Mouse (Mus musculus): ENCODE results near the gene Rps11.
"Not testable (repeated sequence)": the region's sequence is repeated elsewhere in the genome, so short reads cannot be mapped to it uniquely, and the experiment has no call there.

Rps11 gene

GRCm38 (mm10) chr7:45110089-45110488 lies 14.2 kb downstream of the Rps11 start:
- not testable (repeated sequence) for DNase-seq (ENCODE audit: low read depth)

DNA sequence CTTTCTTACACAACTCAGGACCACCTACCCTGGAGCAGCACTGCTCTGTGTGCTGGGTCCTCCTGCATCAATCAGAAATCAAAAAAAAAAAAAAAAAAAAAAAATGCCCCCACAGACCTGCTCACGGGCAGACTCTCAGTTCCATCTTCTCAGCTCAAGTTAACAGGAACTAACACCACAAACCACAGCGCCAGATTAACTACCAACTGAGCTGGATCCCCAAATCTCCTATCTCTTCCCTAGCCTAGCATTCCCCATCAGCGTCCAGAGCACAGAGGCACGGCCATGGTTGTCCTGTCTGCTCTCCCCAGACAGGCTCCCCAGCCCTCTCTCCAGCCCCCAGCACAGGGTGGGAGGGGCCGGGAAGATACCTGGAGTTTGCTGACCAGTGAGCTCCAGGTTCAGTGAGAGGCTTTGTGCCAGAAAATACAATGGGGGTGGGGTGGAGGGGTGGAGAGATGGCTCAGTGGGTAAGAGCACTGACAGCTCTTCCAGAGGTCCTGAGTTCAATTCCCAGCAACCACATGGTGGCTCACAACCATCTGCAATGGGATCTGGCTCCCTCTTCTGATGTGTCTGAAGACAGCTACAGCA lies 17.1 kb downstream of the Rps11 start:
- DNase-seq (ENCODE audit: low read depth): no peak

DNA sequence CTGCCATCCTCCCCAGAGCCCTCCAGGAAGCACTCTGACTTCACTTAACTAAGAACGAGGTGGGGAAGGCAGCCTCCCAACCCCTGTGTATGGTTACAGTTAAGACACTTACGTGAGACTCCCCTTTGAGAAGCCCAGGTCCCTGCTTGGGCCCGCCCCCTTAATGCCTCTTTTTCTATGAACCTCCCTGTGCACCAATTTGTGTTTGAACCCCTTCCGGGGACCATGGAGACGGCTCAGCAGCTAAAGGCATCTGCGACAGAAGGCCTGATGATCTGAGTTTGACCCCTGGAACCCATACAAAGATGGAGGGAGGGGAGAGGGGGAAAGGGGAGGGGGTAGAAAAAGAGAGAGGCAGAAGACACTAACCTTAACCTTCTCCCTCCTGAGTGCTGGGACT lies 17.8 kb downstream of the Rps11 start:
- no peak for DNase-seq (ENCODE audit: low read depth)

GRCm38 (mm10) chr7:45105491-45105890 lies 18.7 kb downstream of the Rps11 start:
- DNase-seq (ENCODE audit: low read depth): no peak

- DNase-seq (ENCODE audit: low read depth): no peak
Measured at GRCm38 (mm10) chr7:45104941-45105340, 19.3 kb downstream of the Rps11 start.

GRCm38 (mm10) chr7:45103652-45104180 lies 20.5 kb downstream of the Rps11 start, which contains the start of gene Fcgrt:
Fcgrt (minus strand) TSS chr7:45103851.
- peak; percentile 75 for DNase-seq (ENCODE audit: low read depth)

DNA sequence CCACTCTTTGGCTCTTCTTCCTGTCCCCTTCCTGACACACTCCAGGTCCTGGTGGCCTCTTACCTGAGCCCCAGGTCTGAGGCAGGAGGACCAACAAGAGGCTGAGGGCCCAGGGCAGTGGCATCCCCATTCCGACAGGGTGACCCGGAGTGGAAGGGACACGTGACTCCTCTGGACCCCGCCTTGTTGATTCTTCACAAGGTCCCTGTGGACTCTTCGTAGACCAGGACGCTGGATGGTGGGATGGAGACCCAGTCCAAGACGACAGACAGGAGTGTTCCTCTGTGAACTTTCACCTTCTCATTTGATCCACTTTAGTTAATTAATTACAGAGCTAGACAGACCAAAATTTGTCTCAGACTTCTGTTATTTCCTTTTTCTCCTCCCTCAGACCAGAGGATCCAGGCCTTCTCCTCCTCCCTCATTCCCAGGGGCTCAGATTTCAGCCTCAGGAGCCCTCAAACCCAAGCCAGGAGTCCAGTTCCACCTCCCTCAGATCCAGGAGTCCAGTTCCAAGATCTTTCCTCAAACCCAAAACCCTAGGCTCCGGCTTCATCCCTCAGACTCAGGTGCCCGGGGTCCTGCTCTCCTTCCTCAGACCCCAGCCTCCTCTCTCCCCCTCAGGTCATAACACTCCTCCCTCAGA lies 21.2 kb downstream of the Rps11 start:
- DNase-seq (ENCODE audit: low read depth): no peak

- DNase-seq (ENCODE audit: low read depth): no peak
Measured at GRCm38 (mm10) chr7:45102441-45102840, 21.8 kb downstream of the Rps11 start.

- DNase-seq (ENCODE audit: low read depth): no peak
Measured at GRCm38 (mm10) chr7:45100046-45100445, 24.2 kb downstream of the Rps11 start.

- peak; percentile 70 for DNase-seq (ENCODE audit: low read depth)
Measured at GRCm38 (mm10) chr7:45098541-45099240, 25.5 kb downstream of the Rps11 start.

GRCm38 (mm10) chr7:45097479-45097878 lies 26.8 kb downstream of the Rps11 start:
- no peak for DNase-seq (ENCODE audit: low read depth)

- DNase-seq (ENCODE audit: low read depth): not testable (repeated sequence)
Measured at GRCm38 (mm10) chr7:45095965-45096364, 28.3 kb downstream of the Rps11 start.

DNA sequence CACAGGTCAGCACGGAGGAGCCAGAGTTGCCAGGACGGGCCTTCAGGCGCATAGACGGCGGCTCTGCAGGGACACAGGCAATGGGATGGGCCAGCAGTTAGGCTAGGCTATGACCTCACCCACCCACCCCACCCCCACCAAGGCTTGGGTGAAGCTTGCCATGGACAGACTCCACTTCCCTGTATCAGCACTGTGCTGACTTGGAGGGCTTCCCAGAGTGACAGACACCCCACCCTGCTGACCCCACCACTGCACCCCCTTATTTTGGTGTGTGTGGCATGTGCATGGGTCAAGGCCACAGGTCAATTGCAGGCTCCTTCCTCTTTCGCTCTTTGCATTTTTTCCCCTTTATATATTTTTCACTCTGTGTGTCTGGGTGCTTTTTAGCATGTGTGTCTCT lies 28.9 kb downstream of the Rps11 start:
- no peak for DNase-seq (ENCODE audit: low read depth)

DNA sequence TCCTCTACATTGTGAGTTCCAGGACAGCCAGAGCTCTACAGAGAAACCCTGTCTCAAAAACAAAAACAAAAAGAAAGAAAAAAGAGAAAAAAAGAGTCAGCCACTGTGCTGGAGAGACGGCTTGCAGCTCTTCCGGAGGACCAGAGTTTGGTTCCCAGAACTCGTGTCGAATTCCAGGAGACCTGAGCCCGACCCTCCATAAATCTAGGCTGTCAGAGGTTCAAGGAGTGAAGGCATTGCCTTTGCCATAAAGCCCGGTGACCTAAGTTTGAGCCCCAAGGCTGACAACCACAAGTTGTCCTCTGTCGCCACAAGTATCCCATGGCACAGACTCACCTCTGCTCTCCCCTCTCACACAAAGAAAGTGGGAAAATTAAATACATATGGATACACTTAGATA lies 30.1 kb downstream of the Rps11 start:
- no peak for DNase-seq (ENCODE audit: low read depth)

- DNase-seq (ENCODE audit: low read depth): no peak
Measured at GRCm38 (mm10) chr7:45093516-45093905, 30.7 kb downstream of the Rps11 start.

DNA sequence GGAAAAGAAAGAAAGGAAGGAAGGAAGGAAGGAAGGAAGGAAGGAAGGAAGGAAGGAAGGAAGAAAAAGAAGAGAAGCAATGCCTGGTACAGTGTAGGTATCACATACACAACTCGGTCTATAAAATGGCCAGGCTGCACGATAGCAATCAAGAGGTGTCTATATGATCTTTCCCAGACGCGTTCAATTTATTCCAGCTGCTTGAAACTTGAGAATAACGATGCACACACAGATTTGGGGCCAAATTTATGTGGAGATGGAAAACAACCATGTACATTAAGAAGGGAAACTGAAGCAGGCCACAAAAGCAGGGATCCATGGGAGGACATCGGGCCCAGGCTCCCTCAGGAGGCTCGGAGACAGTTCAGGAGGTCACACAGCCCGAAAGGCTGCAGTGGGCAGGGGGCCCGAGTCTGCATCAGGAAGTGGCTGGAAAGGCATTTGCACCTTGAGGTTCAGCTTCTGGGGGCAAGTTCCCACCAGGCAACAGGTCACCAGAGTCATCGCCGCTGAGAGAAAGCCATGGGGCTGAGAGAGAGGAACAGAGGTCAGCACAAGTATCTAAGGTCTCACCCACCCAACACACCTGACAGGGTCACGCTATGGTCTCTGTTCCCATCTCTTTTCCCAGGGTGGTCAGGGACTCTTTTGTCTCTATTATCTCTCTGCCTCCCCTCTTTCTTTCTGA lies 31.3 kb downstream of the Rps11 start:
- DNase-seq (ENCODE audit: low read depth): no peak

DNA sequence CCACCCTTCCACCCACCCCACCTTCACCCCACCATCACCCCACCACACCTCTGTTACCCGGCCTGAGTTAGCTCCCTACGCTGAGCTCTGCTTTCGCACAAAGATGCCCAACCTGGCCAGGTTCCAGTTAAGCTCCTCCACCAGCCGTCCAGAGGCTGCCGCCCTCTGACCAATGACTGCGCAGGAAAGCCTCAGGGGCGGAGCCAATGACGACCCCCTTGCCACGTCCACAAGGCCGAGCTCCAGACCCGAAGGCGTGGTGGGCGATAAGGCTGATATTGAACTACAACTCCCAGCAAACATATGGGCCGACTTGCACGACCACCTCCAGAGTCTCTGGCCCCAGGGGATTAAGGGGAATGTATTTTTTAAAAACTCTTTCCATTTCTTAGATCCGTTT lies 32.2 kb downstream of the Rps11 start, which contains the start of gene Rcn3:
Rcn3 (minus strand) TSS at position 174 of the 400 bp plus-strand sequence.
- DNase-seq (ENCODE audit: low read depth): no peak

- DNase-seq (ENCODE audit: low read depth): no peak
Measured at GRCm38 (mm10) chr7:45091001-45091990, 32.9 kb downstream of the Rps11 start.

GRCm38 (mm10) chr7:45090251-45090977 lies 33.8 kb downstream of the Rps11 start:
- no peak for DNase-seq (ENCODE audit: low read depth)

DNA sequence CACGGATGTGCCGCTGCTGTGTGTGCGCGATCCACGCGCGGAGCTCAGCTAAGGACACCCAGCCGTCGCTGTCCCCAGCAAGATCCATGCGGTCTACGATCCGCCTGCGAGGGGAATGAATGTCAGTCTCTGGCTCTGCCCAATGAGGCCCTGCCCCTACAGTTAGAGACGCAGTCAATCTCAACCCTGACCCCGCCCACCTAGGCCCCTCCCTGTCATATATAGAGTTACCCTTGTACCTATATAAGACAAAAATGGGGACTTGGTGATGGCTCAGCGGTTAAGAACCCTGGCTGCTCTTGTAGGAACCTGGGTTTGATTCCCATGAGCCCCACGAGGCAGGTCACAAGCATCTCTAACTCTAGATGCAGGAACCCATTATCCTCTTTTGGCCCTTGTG lies 35.6 kb downstream of the Rps11 start:
- no peak for DNase-seq (ENCODE audit: low read depth)

All from 416B (cell line).